Mouse (Mus musculus) hindbrain, embryonic 10.5 days (tissue): ENCODE data around the gene Atp6v1g2. TPM values are rescaled to one million over a fixed set of nuclear protein-coding genes. Genes with fewer than 3 reads are reported as not detected.
A peak's percentile ranks its signal among the peaks of the same experiment; 100 is the strongest.

Source experiments
- DNase-seq: peaks from one replicate; pipeline ENCODE4 v3.0.0-alpha.2; 2017; ENCODE audit warnings: low spot score
- H3K27ac ChIP-seq: fragments of 300-500 bp; sonication (generic); 2 replicates; pipeline ENCODE4 v1.5.1; 2016; ENCODE audit warnings: mild to moderate bottlenecking, moderate library complexity
- H3K27me3 ChIP-seq: fragments of 300-500 bp; sonication (generic); 2 replicates; pipeline ENCODE4 v1.6.1; 2016; ENCODE audit warnings: mild to moderate bottlenecking; ENCODE audit not compliant: poor library complexity, insufficient read depth, severe bottlenecking
- H3K36me3 ChIP-seq: fragments of 300-500 bp; sonication (generic); 2 replicates; pipeline ENCODE4 v1.6.1; 2016; ENCODE audit warnings: mild to moderate bottlenecking, moderate library complexity
- H3K4me1 ChIP-seq: fragments of 300-500 bp; sonication (generic); replicated peaks from 2 replicates; pipeline ENCODE4 v1.6.1; 2016; ENCODE audit warnings: mild to moderate bottlenecking
- H3K4me3 ChIP-seq: fragments of 300-500 bp; sonication (generic); 2 replicates; pipeline ENCODE4 v1.5.1; 2016; ENCODE audit warnings: mild to moderate bottlenecking, moderate library complexity
- H3K9me3 ChIP-seq: fragments of 300-500 bp; sonication (generic); 2 replicates; pipeline ENCODE4 v1.6.1; 2016; ENCODE audit warnings: mild to moderate bottlenecking, moderate library complexity
- whole genome bisulfite sequencing: fragments of 180-500 bp; shearing (Covaris S2); methylation state at CpG from one replicate; pipeline ENCODE4 v1.1.7; 2016; 5-methylcytosine and 5-hydroxymethylcytosine counted together
- polyA plus RNA-seq: library from polyadenylated mRNA; unstranded; fragments of >200 nt; fragmentation: Nextera tagmentation; extraction: Ambion mirVana; gene quantifications from 2 replicates; pipeline ENCODE4 v1.2.1, GENCODE M21; 2016

Atp6v1g2 gene
- 7.6 and 12.9 TPM in 2 replicates for polyA plus RNA-seq

GRCm38 (mm10) chr17:35233114-35233980 lies at the start of gene Atp6v1g2:
TSS of gene Atp6v1g2 (plus strand) at chr17:35233660.
- peak within 1 kb of the TSS; percentile 74 for H3K4me3 ChIP-seq
- H3K4me1 ChIP-seq: peaks cover 39% of the 10 kb centered on the region
- H3K27ac ChIP-seq: peak within 1 kb of the TSS; percentile 98; the same call in 1 of the 2 replicates
- H3K27me3 ChIP-seq: no peaks in the 10 kb centered on the region
- 88% methylated on average over 18 of the region's 18 CpGs for WGBS
- no peaks in the 10 kb centered on the region for H3K9me3 ChIP-seq
- no peak for DNase-seq
- peaks cover 49% of the 10 kb centered on the region for H3K36me3 ChIP-seq

- Histone ChIP-seq H3K4me1 (peaks cover 18% of the 10 kb centered on the region), H3K4me3 (peak overlapping the region; percentile 55), H3K36me3 (no peaks in the 10 kb centered on the region), H3K27ac (peak overlapping the region; percentile 88), H3K9me3 (no peaks in the 10 kb centered on the region), H3K27me3 (no peaks in the 10 kb centered on the region)
- 3% methylated on average over 18 of the region's 18 CpGs for WGBS
- DNase-seq: peak; percentile 66
Observed at GRCm38 (mm10) chr17:35185639-35186611, 47.5 kb upstream of the Atp6v1g2 start.

DNA sequence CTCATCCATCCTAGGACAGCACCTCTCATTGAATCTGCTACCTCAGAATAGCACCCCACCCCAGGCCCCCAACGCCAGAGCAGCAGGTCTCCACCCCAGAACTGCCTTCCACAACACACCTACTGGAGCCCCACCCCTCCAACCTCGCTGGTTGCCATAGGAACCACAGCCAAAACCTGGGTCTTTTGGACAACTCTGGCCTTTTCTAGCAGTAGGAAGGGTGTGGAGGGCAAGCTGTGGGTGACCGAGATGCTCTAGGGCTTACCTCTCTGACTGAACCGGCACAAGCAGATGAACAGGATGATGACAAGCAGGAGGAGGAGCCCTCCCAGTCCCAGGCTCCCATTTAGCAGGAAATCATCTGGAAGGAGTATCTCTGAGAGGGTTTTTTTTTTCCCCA lies 46.8 kb upstream of the Atp6v1g2 start:
- Histone ChIP-seq H3K4me3 (peak overlapping the region; percentile 55), H3K27me3 (no peaks in the 10 kb centered on the region), H3K36me3 (no peaks in the 10 kb centered on the region), H3K4me1 (peaks cover 18% of the 10 kb centered on the region), H3K27ac (peak overlapping the region; percentile 88), H3K9me3 (no peaks in the 10 kb centered on the region)
- 2% methylated on average over 4 of the region's 4 CpGs for WGBS
- peak; percentile 51 for DNase-seq

DNA sequence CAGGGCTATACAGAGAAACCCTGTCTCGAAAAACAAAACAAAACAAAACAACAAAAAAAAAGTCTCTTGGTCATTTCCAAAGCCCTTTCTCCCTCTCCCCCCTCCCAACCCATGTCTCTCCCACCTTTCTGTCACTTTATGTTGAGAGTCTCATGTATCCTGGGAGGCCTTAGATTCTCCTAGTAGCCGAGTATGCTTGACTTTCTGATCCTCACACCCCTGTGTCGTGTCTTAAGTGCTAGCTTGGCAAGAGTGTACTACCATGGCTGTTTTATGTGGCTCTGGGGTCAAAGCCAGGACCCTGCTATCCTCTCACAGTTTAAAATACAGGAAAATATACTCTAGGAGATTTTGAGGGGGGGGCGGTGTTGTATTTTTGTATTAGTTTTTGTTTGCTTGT lies 46.1 kb upstream of the Atp6v1g2 start:
- DNase-seq: no peak
- Histone ChIP-seq H3K4me1 (peaks cover 18% of the 10 kb centered on the region), H3K4me3 (no peak overlapping the region), H3K27me3 (no peaks in the 10 kb centered on the region), H3K27ac (no peak overlapping the region), H3K9me3 (no peaks in the 10 kb centered on the region), H3K36me3 (no peaks in the 10 kb centered on the region)
- 69% methylated on average over 4 of the region's 4 CpGs for WGBS

DNA sequence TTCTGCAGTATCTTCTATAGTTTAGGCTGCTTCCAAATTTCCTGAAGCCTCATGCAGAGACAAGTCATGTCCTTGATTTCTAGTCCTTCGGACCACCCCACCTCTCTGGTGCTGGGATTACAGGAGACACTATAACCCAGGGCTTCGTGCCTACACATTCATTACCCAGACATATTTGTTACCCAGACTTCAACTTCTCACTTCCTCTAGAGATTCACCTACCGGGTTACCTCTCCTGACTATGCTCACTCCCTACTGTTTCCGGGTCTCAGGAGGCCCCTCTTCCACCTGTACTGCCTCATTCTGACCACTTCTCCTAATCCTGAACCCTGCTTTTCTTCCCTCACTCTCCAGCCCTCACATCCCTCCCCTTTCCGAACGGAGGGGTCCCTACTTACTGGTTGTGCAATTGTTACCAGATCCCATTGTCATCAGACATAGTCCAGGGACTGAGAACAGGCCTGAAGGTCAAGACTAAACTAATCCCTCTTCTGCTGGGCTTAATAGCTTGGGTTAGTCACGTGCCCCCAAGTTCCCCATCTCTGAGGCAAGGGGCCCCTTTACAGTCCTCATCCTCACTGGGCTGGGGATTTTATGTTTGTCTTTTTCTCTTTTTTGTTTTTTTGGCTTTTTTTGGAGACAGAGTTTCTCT lies 45.4 kb upstream of the Atp6v1g2 start, which contains the start of gene Lst1:
Gene Lst1 (minus strand): TSS at position 481 of the 652 bp plus-strand sequence.
- WGBS: 79% methylated on average over 7 of the region's 7 CpGs
- H3K4me1 ChIP-seq: peaks cover 18% of the 10 kb centered on the region
- H3K27me3 ChIP-seq: peaks cover 2% of the 10 kb centered on the region; the same call in 1 of the 2 replicates
- no peaks in the 10 kb centered on the region for H3K9me3 ChIP-seq
- DNase-seq: no peak
- H3K4me3 ChIP-seq: no peak within 1 kb of the TSS
- no peaks in the 10 kb centered on the region for H3K36me3 ChIP-seq
- H3K27ac ChIP-seq: no peak within 1 kb of the TSS

GRCm38 (mm10) chr17:35189186-35189585 lies 44.3 kb upstream of the Atp6v1g2 start:
- H3K4me1 ChIP-seq: peaks cover 22% of the 10 kb centered on the region
- no peak overlapping the region for H3K27ac ChIP-seq
- 70% methylated on average over 1 of the region's 1 CpGs for WGBS
- peaks cover 13% of the 10 kb centered on the region for H3K27me3 ChIP-seq
- H3K36me3 ChIP-seq: no peaks in the 10 kb centered on the region
- H3K9me3 ChIP-seq: no peaks in the 10 kb centered on the region
- no peak for DNase-seq
- H3K4me3 ChIP-seq: no peak overlapping the region

GRCm38 (mm10) chr17:35190096-35190495 lies 43.4 kb upstream of the Atp6v1g2 start:
- Histone ChIP-seq H3K27me3 (peaks cover 22% of the 10 kb centered on the region), H3K4me1 (peaks cover 30% of the 10 kb centered on the region), H3K27ac (no peak overlapping the region), H3K4me3 (no peak overlapping the region), H3K9me3 (no peaks in the 10 kb centered on the region), H3K36me3 (no peaks in the 10 kb centered on the region)
- 65% methylated on average over 4 of the region's 4 CpGs for WGBS
- DNase-seq: no peak

- Histone ChIP-seq H3K27ac (no peak overlapping the region), H3K9me3 (no peaks in the 10 kb centered on the region), H3K4me3 (no peak overlapping the region), H3K4me1 (peaks cover 28% of the 10 kb centered on the region), H3K36me3 (no peaks in the 10 kb centered on the region), H3K27me3 (peaks cover 38% of the 10 kb centered on the region)
- DNase-seq: no peak
- WGBS: 56% methylated on average over 2 of the region's 2 CpGs
Observed at GRCm38 (mm10) chr17:35191723-35192122, 41.7 kb upstream of the Atp6v1g2 start.

DNA sequence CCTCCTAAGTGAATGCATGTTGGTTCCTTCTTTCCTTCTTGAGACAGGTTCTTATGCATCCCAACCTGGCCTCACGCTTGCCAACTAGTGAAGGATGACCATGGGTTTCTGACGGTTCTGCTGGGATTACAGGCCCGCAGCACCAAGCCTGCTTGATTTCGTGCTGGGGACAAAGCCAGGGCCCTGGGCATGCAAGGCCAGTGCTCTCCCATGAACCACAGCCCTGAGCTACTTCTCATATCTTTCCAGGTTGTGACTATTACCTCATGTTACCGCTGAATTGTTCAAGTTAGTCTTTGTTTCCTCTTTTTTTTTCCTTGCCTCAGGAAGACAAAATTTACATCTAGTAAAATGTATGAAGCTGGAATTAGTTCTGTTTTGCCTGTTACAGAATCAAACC lies 40.5 kb upstream of the Atp6v1g2 start:
- WGBS: 81% methylated on average over 5 of the region's 5 CpGs
- DNase-seq: no peak
- Histone ChIP-seq H3K4me3 (no peak overlapping the region), H3K4me1 (peaks cover 26% of the 10 kb centered on the region), H3K27ac (no peak overlapping the region), H3K9me3 (no peaks in the 10 kb centered on the region), H3K27me3 (peaks cover 50% of the 10 kb centered on the region), H3K36me3 (no peaks in the 10 kb centered on the region)

GRCm38 (mm10) chr17:35193881-35194843 lies 39.3 kb upstream of the Atp6v1g2 start, which contains the start of gene Ltb:
TSS of gene Ltb (plus strand) at chr17:35194439.
- DNase-seq: no peak
- Histone ChIP-seq H3K4me1 (peaks cover 26% of the 10 kb centered on the region), H3K9me3 (no peaks in the 10 kb centered on the region), H3K27ac (no peak within 1 kb of the TSS), H3K27me3 (peaks cover 60% of the 10 kb centered on the region), H3K4me3 (peak within 1 kb of the TSS; percentile 56; the same call in 1 of the 2 replicates), H3K36me3 (no peaks in the 10 kb centered on the region)
- 67% methylated on average over 28 of the region's 28 CpGs for WGBS

DNA sequence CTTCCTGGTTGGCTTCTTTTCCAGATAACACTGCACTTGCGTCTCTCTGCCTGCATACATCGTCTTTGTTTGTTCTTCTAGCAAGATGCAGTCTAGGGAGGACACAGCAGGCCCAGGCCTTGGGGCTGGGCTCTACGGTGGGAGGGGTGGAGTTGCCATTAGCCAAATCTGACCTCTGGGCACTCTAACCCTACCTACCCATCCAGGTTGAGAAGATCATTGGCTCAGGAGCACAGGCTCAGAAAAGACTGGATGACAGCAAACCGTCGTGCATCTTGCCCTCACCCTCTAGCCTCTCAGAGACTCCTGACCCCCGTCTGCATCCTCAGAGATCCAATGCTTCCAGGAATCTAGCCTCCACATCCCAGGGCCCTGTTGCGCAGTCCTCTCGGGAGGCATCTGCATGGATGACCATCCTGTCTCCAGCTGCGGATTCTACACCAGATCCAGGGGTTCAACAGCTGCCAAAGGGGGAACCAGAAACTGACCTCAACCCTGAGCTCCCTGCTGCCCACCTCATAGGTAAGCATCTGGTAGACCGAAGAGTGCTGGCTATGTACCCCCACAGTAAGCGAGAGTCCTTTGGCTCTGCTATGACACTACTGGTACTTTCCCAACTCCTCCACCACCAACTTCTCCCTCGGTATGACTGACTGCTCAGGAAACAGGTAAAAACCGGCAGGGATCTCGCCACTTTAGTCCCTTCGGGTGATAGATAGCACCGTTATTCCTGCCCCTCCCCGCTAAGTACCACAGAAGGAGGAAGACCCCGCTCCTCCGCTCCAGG lies 38.4 kb upstream of the Atp6v1g2 start:
- H3K27me3 ChIP-seq: peaks cover 66% of the 10 kb centered on the region
- no peaks in the 10 kb centered on the region for H3K9me3 ChIP-seq
- no peaks in the 10 kb centered on the region for H3K36me3 ChIP-seq
- peaks cover 26% of the 10 kb centered on the region for H3K4me1 ChIP-seq
- H3K4me3 ChIP-seq: peak overlapping the region; percentile 56
- WGBS: 42% methylated on average over 19 of the region's 19 CpGs
- H3K27ac ChIP-seq: peak overlapping the region; percentile 50; the same call in 1 of the 2 replicates
- no peak for DNase-seq
